In genomic region chr13:60296201-60296895, GRCm38 (mm10) we compare ENCODE assay signal across 12 mouse cellular contexts.
DNase-seq lines count a peak whose midpoint lies in the region; ATAC-seq and TF ChIP-seq lines count a peak whose summit lies in the region.
"Had no signal": no experiment of that assay in that cellular context is flagged by ENCODE, and none has a peak within 500 bp of the region (broad histone marks: within the 10 kb centered on the region; RNA-seq: fewer than 3 reads in every experiment).

No protein-coding gene starts in this region.

- ATAC-seq in heart, embryonic 11.5 days (replicated peaks; ENCODE audit: insufficient number of reproducible peaks, low FRiP score, low TSS enrichment) = no peak
- no peak for ATAC-seq in kidney, postnatal 0 days (replicated peaks; ENCODE audit: low FRiP score, low read depth)
- ATAC-seq in midbrain, postnatal 0 days (ENCODE audit: low FRiP score) = no peak
- ATAC-seq in midbrain, embryonic 13.5 days = no peak
- peak; percentile 58 for ATAC-seq in stomach, embryonic 15.5 days (ENCODE audit: insufficient read depth, low FRiP score, low read depth)

- no peaks in the 10 kb centered on the region for H3K36me3 ChIP-seq in heart, adult 2 months (ENCODE audit: control insufficient read depth, insufficient read depth, low read length)
- H3K36me3 ChIP-seq in heart, embryonic 11.5 days (ENCODE audit: control insufficient read depth, insufficient read depth, low read length) = no peaks in the 10 kb centered on the region
- H3K36me3 ChIP-seq in kidney, postnatal 0 days (ENCODE audit: insufficient read depth, low read length) = no peaks in the 10 kb centered on the region
- H3K36me3 ChIP-seq in midbrain, postnatal 0 days (ENCODE audit: insufficient read depth, low read length) = no peaks in the 10 kb centered on the region
- no peaks in the 10 kb centered on the region for H3K36me3 ChIP-seq in midbrain, embryonic 13.5 days
- no peaks in the 10 kb centered on the region for H3K36me3 ChIP-seq in stomach, embryonic 15.5 days
- H3K36me3 ChIP-seq: liver, embryonic 15.5 days had no signal

- no peak for TF ChIP-seq EP300 in heart, adult 2 months (IDR thresholded peaks at IDR 0.05; ENCODE audit: insufficient read depth, low read depth, low read length)

- peaks cover 4% of the 10 kb centered on the region for H3K4me1 ChIP-seq in heart, adult 2 months (ENCODE audit: control insufficient read depth, insufficient read depth, low read length)
- H3K4me1 ChIP-seq in heart, embryonic 11.5 days (ENCODE audit: control insufficient read depth, insufficient read depth, low read length) = no peaks in the 10 kb centered on the region
- H3K4me1 ChIP-seq in kidney, postnatal 0 days (replicated peaks; ENCODE audit: insufficient read depth, low read length) = peaks cover 4% of the 10 kb centered on the region
- no peaks in the 10 kb centered on the region for H3K4me1 ChIP-seq in midbrain, postnatal 0 days (ENCODE audit: insufficient read depth, low read length)
- H3K4me1 ChIP-seq in midbrain, embryonic 13.5 days (replicated peaks) = no peaks in the 10 kb centered on the region
- peaks cover 6% of the 10 kb centered on the region; the same call in 1 of the 2 replicates for H3K4me1 ChIP-seq in stomach, embryonic 15.5 days
- H3K4me1 ChIP-seq: liver, embryonic 15.5 days had no signal

- no peak for TF ChIP-seq POLR2A in heart, adult 2 months (IDR thresholded peaks at IDR 0.05; ENCODE audit: insufficient read depth, low read depth, low read length)

- 70% methylated on average over 13 of the region's 13 CpGs for WGBS in heart, adult 2 months
- 59% methylated on average over 13 of the region's 13 CpGs for WGBS in heart, embryonic 11.5 days (ENCODE audit: insufficient replicate concordance)
- WGBS in kidney, postnatal 0 days = 52% methylated on average over 13 of the region's 13 CpGs
- 55% methylated on average over 13 of the region's 13 CpGs for WGBS in midbrain, postnatal 0 days
- WGBS in midbrain, embryonic 13.5 days = 66% methylated on average over 13 of the region's 13 CpGs
- WGBS in stomach, embryonic 15.5 days = 51% methylated on average over 13 of the region's 13 CpGs

- intact Hi-C loops in heart, adult 2 months (cut with DNase I) = loop anchor here (5.0 kb wide), 1 partner anchor 121 kb away; no protein-coding TSS in a partner anchor
- intact Hi-C loops in left cerebral cortex, postnatal 25 days (cut with DNase I) = no loop called here

- H3K79me2 ChIP-seq in heart, adult 2 months (replicated peaks; ENCODE audit: control insufficient read depth, insufficient read depth, low read length) = no peaks in the 10 kb centered on the region

- no peaks in the 10 kb centered on the region for H3K27me3 ChIP-seq in heart, adult 2 months (ENCODE audit: control insufficient read depth, insufficient read depth, low read length)
- no peaks in the 10 kb centered on the region for H3K27me3 ChIP-seq in heart, embryonic 11.5 days (ENCODE audit: control insufficient read depth, insufficient read depth, low read length)
- H3K27me3 ChIP-seq in kidney, postnatal 0 days (ENCODE audit: insufficient read depth, low read length) = no peaks in the 10 kb centered on the region
- H3K27me3 ChIP-seq in midbrain, postnatal 0 days (ENCODE audit: insufficient read depth, low read length) = no peaks in the 10 kb centered on the region
- no peaks in the 10 kb centered on the region for H3K27me3 ChIP-seq in midbrain, embryonic 13.5 days
- H3K27me3 ChIP-seq in stomach, embryonic 15.5 days (replicated peaks) = no peaks in the 10 kb centered on the region
- H3K27me3 ChIP-seq: liver, embryonic 15.5 days had no signal

- H3K4me2 ChIP-seq in heart, embryonic 11.5 days = no peak overlapping the region
- no peak overlapping the region for H3K4me2 ChIP-seq in kidney, postnatal 0 days (ENCODE audit: low read length)
- H3K4me2 ChIP-seq in midbrain, postnatal 0 days (ENCODE audit: low read depth, low read length, poor library complexity, severe bottlenecking) = no peak overlapping the region
- H3K4me2 ChIP-seq in midbrain, embryonic 13.5 days (replicated peaks) = no peak overlapping the region
- H3K4me2 ChIP-seq in stomach, embryonic 15.5 days = no peak overlapping the region
- H3K4me2 ChIP-seq: liver, embryonic 15.5 days had no signal

- TF ChIP-seq CTCF in heart, adult 2 months (IDR thresholded peaks at IDR 0.05) = 0 out of 2 replicates have a peak, but pooled peaks have one; percentile 8
- peak; percentile 50; the same call in 1 of the 2 replicates for TF ChIP-seq CTCF in kidney, postnatal 0 days (IDR thresholded peaks at IDR 0.05; ENCODE audit: low read depth)
- peak; percentile 16; the same call in 1 of the 2 replicates for TF ChIP-seq CTCF in midbrain, postnatal 0 days (IDR thresholded peaks at IDR 0.05)

- no peaks in the 10 kb centered on the region for H3K9me3 ChIP-seq in heart, embryonic 11.5 days (replicated peaks; ENCODE audit: control insufficient read depth, low read length)
- H3K9me3 ChIP-seq in kidney, postnatal 0 days (replicated peaks; ENCODE audit: low read length) = no peaks in the 10 kb centered on the region
- no peaks in the 10 kb centered on the region for H3K9me3 ChIP-seq in midbrain, postnatal 0 days (ENCODE audit: low read length)
- no peaks in the 10 kb centered on the region for H3K9me3 ChIP-seq in midbrain, embryonic 13.5 days
- H3K9me3 ChIP-seq in stomach, embryonic 15.5 days = no peaks in the 10 kb centered on the region
- H3K9me3 ChIP-seq: liver, embryonic 15.5 days had no signal

- H3K4me3 ChIP-seq in heart, adult 2 months = no peak overlapping the region
- H3K4me3 ChIP-seq in heart, embryonic 11.5 days (ENCODE audit: low read depth, low read length) = no peak overlapping the region
- H3K4me3 ChIP-seq in kidney, postnatal 0 days (replicated peaks; ENCODE audit: low read depth, low read length) = no peak overlapping the region
- no peak overlapping the region for H3K4me3 ChIP-seq in midbrain, postnatal 0 days (ENCODE audit: low read depth, low read length)
- no peak overlapping the region for H3K4me3 ChIP-seq in midbrain, embryonic 13.5 days (replicated peaks)
- no peak overlapping the region for H3K4me3 ChIP-seq in stomach, embryonic 15.5 days (replicated peaks)
- H3K4me3 ChIP-seq: liver, embryonic 15.5 days had no signal

- H3K27ac ChIP-seq in heart, adult 2 months = no peak overlapping the region
- H3K27ac ChIP-seq in heart, embryonic 11.5 days (ENCODE audit: low read depth, low read length) = no peak overlapping the region
- no peak overlapping the region for H3K27ac ChIP-seq in kidney, postnatal 0 days
- no peak overlapping the region for H3K27ac ChIP-seq in midbrain, postnatal 0 days (ENCODE audit: low read depth, low read length)
- H3K27ac ChIP-seq in midbrain, embryonic 13.5 days = no peak overlapping the region
- H3K27ac ChIP-seq in stomach, embryonic 15.5 days = no peak overlapping the region
- H3K27ac ChIP-seq: liver, embryonic 15.5 days had no signal

- no peak overlapping the region for H3K9ac ChIP-seq in heart, adult 2 months (ENCODE audit: low read depth, low read length)
- H3K9ac ChIP-seq in heart, embryonic 11.5 days (ENCODE audit: low read depth, low read length) = no peak overlapping the region
- H3K9ac ChIP-seq in kidney, postnatal 0 days (ENCODE audit: low read depth, low read length) = no peak overlapping the region
- H3K9ac ChIP-seq in midbrain, postnatal 0 days (replicated peaks; ENCODE audit: low read length, poor library complexity, severe bottlenecking) = no peak overlapping the region
- no peak overlapping the region for H3K9ac ChIP-seq in midbrain, embryonic 13.5 days (replicated peaks)
- H3K9ac ChIP-seq in stomach, embryonic 15.5 days = no peak overlapping the region
- H3K9ac ChIP-seq: liver, embryonic 15.5 days had no signal

- DNase-seq in heart, adult 2 months = no peak
- DNase-seq in kidney, postnatal 0 days (ENCODE audit: low spot score) = peak; percentile 63
- DNase-seq in kidney, adult 18-20 months = no peak
- DNase-seq in midbrain, postnatal 0 days (ENCODE audit: low spot score) = no peak
- no peak for DNase-seq in left cerebral cortex, postnatal 25 days (ENCODE audit: low spot score in 2 of 2)
- DNase-seq: cerebellum, adult 9-10 months; heart, postnatal 36 days; thymus, postnatal 4 days had no signal
